Mouse (Mus musculus) cerebellum, adult 9-11 months (tissue): ENCODE results near the gene Mrtfa.
"Not testable (repeated sequence)": the region's sequence is repeated elsewhere in the genome, so short reads cannot be mapped to it uniquely, and the experiment has no call there.

Experiments
- DNase-seq: peaks from one replicate; pipeline ENCODE4 v3.0.0; 2022

Mrtfa gene

GRCm38 (mm10) chr15:81190630-81191178, at the start of gene Mrtfa:
TSS of gene Mrtfa (minus strand) at chr15:81190757.
- peak; percentile 100 for DNase-seq

- DNase-seq, result no peak
These were observed 49.3 kb upstream of the Mrtfa start for GRCm38 (mm10) chr15:81239794-81240343.

- DNase-seq, result no peak
These were observed 48.7 kb upstream of the Mrtfa start for GRCm38 (mm10) chr15:81239261-81239660.

GRCm38 (mm10) chr15:81237471-81237870, 46.9 kb upstream of the Mrtfa start:
- no peak for DNase-seq

DNA sequence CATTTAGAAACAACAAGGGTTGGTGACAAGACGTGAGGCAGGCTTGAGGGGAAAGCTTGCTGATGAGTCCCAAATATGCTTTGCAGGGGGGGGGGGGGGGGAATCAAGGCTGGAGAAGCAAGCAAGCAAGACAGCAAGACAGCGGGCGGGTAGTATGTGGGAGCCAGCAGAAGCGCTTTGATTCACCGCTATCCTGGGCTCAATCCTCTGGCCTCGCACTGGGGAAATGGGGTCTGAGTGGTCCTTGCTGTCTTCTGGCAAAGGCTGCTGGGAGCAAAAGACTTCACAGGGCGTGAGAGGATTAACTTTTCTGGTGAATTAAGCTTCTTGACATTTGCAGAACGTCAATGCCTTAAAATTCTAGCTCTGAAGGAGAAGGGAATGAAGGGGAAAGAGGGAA, 45.5 kb upstream of the Mrtfa start:
- DNase-seq, result no peak

- DNase-seq, result peak; percentile 30
These were observed 44.7 kb upstream of the Mrtfa start, which contains the start of gene Mchr1 for GRCm38 (mm10) chr15:81235086-81235920. TSS of gene Mchr1 (plus strand) at chr15:81235499.

- DNase-seq, result no peak
These were observed 40.8 kb upstream of the Mrtfa start for GRCm38 (mm10) chr15:81231325-81231724.

GRCm38 (mm10) chr15:81229791-81230190, 39.2 kb upstream of the Mrtfa start:
- DNase-seq, result no peak

DNA sequence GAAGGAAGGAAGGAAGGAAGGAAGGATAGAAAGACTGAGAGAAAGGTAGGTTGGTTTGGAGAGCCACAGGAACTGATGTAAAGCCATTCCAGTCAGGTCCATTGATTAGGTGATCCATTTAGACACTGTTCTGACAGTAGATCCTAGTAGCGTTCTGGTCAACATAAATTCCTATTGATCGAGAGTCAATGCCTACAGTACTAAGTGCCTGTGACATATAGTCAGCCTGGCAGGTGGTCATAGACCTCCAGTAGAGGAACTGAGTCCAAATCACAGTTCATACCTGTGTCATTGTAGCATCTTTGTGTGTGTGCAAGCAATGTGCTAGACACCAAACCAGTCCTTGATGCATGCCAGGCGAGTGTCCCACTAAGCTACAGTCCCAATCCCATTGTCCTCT, 37.7 kb upstream of the Mrtfa start:
- no peak for DNase-seq

GRCm38 (mm10) chr15:81227275-81227674, 36.7 kb upstream of the Mrtfa start:
- no peak for DNase-seq

DNA sequence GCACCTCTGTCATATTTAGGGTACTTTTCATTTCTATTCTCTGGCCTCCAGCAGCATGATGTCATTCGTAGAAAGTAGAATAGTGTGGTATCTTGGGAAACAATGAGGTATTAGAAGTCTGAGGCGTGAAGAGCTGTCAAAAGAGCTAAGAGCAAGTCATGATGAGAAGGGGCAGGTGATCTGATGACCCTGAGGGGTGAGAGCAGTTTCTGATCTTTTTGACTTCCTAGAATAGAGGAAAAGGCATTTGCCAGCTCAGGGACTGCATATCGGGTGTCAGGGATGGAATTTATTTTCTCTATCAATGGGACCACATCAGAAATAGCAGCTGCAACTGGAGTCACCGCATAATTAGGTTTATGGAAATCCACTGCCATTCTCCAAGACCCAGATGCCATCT, 36.2 kb upstream of the Mrtfa start:
- no peak for DNase-seq

GRCm38 (mm10) chr15:81225732-81226131, 35.2 kb upstream of the Mrtfa start:
- no peak for DNase-seq

DNA sequence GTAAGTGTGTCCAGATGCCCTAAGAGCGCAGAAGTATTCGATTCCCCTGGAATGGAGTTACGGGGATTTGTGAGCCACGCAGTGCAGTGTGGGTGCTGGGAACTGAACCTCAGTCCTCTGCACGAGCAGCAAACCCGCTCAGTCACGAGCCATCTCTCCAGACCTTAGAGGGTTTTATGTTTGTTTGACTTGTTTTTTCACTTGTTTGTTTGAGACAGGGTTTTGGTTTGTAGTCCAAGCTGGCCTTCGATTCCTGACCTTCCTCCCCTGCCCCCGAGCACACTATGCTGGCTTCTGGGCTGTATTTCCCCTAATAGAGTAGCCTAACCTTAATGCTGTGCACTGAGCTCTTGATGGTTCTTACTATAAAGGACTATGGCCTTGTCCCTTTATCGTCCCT, 34.5 kb upstream of the Mrtfa start:
- no peak for DNase-seq

- no peak for DNase-seq
These were observed 30.9 kb upstream of the Mrtfa start for GRCm38 (mm10) chr15:81221446-81221845.

DNA sequence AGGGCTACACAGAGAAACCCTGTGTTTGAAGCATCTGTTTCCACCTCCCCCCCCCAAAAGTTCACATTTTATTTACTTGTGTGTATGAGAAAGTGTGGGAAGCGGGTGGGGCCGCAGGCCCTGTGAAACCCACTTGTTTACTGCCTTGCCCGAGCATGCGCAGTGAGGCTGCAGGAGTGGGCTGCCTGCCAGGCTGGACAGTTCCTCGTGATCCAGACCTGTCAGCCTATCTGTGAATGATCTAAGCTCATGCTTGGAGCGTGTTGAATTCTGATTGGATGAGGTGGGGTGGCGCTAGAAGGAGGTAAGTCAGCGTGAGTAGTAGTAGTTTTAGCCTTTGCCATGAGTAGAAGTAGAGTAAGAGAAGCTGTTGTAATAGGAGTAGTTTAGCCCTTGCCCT, 29.5 kb upstream of the Mrtfa start:
- DNase-seq, result not testable (repeated sequence)

GRCm38 (mm10) chr15:81219054-81219453, 28.5 kb upstream of the Mrtfa start:
- DNase-seq, result no peak

- no peak for DNase-seq
These were observed 26.5 kb upstream of the Mrtfa start for GRCm38 (mm10) chr15:81216906-81217653.

DNA sequence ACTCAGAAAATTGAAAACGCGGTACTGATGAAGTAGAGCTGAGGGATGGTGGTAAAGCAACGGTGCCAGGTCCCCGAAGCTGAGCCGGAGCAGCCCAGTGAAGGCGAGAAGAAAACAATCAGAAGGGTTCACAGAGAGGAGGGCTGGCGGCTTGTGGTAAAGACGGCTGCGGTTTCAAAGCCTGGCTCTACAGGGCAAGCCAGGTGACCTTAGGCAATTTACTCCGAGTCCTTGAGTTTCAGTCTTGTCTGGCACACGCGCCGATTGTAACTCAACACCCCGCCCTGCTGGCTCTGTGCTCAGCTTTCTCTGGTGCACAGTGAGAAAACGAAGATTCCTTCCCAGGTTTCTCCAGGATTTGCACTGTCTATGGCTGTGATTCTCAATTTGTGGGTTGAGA, 22.4 kb upstream of the Mrtfa start:
- DNase-seq, result no peak

GRCm38 (mm10) chr15:81210496-81210895, 19.9 kb upstream of the Mrtfa start:
- no peak for DNase-seq

DNA sequence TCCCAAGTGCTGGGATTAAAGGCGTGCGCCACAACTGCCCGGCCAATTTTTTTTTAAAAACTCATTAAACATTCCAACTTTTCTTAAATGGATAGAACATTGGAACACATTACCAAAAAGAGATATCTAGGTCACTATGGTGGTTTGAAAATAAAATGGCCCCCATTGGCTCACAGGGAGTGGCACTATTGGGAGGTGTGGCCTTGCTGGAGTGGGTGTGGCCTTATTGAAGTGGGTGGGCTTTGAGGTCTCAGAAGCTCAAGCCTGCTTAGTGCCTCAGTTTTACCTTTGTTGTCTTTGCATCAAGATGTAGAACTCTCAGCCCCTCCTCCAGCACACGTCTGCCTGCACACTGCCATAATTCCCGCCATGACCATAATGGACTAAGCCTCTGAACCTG, 11.9 kb upstream of the Mrtfa start:
- no peak for DNase-seq

DNA sequence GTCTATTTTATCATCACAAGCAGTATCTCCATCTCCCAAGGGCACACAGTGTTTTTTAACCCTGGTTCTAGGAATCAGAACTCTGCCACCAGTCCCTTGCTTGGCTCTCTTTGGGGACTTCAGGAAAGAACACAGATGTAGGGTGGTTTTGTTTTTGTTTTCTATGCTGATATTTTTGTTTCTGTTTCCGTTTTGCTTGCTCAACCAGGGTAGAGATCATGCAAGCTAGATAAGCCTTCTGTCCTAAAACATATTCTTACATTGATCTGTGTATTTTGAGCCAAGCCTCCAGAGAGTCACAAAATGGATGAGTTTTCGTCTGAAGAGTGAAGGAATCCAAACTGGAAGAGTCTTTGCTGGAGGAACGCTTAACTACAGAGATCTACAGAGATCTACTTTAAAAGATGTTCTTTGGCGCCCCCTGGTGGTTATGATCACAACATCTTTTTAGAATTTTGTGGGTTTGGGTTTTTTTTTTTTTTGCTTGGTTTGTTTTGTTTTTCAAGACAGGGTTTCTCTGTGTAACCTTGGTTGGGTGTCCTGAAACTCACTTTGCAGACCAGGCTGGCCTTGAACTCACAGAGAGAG, 8.9 kb upstream of the Mrtfa start:
- DNase-seq, result peak; percentile 36

GRCm38 (mm10) chr15:81198447-81198846, 7.9 kb upstream of the Mrtfa start:
- no peak for DNase-seq

GRCm38 (mm10) chr15:81197197-81197596, 6.6 kb upstream of the Mrtfa start:
- no peak for DNase-seq
